Mouse (Mus musculus): Measurements from ENCODE around the gene Bcas3. TPM values are rescaled to one million over a fixed set of nuclear protein-coding genes. Genes with fewer than 3 reads are reported as not detected.

Gene Bcas3
- polyA plus RNA-seq, 1 experiment, result 25.3 TPM

DNA sequence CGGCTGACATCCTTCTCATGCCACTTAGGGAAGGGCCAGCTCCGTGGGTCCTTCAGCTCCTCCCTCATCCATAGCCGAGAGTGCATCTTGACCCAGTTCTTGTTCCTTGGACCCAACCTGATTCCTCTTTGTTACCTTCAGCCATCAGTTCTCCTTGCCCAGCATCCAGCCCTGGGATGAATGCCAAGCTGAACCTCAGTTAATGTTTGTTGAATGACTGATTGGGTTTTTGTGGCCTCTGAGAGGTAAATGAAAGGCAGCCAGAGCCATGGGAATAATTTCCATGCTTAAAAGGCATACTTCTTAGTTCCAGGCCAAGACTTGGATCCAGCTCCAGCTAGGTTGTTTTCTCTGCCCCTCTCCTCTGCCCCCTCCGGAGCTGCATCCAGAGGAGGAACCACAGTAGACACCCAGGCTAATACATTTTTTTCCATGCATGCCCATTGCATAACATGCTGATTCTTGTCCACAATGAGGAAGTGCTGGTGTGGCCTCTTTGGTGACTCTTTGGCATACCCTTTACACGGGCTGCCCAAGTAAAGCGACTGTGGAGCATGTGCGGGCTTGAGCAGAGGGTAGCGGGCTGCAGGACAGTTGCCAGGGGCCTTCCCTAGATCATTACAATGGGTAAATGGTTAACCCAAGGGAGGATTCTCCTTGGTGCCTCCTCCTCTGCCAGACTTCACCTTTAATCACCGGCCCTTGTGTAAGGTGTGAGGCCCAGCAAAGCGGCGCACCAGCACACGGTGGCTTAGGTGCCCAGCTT lies 459.4 kb downstream of the Bcas3 start:
- H3K36me3 ChIP-seq (ENCODE audit: control insufficient read depth, insufficient read depth, low read length), result no peaks in the 10 kb centered on the region
- H3K27ac ChIP-seq (ENCODE audit: insufficient read depth, low read length), result no peak overlapping the region
- peaks cover 13% of the 10 kb centered on the region; the same call in 1 of the 2 replicates for H3K4me1 ChIP-seq (ENCODE audit: control insufficient read depth, insufficient read depth, insufficient read length)
- WGBS, result 79% methylated on average over 12 of the region's 12 CpGs
- TF ChIP-seq CTCF (IDR thresholded peaks at IDR 0.05; ENCODE audit: extremely low read depth, insufficient read depth, insufficient read length, insufficient replicate concordance), result no peak
- no peak for TF ChIP-seq POLR2A (IDR thresholded peaks at IDR 0.05; ENCODE audit: low read depth, low read length)
- no peak overlapping the region for H3K4me3 ChIP-seq (ENCODE audit: extremely low read depth, insufficient read depth, insufficient read length)
- no peaks in the 10 kb centered on the region for H3K27me3 ChIP-seq (ENCODE audit: control insufficient read depth, insufficient read depth, low read length)
- no peak for DNase-seq (ENCODE audit: low read depth in 1 of 2, low spot score in 2 of 2)

DNA sequence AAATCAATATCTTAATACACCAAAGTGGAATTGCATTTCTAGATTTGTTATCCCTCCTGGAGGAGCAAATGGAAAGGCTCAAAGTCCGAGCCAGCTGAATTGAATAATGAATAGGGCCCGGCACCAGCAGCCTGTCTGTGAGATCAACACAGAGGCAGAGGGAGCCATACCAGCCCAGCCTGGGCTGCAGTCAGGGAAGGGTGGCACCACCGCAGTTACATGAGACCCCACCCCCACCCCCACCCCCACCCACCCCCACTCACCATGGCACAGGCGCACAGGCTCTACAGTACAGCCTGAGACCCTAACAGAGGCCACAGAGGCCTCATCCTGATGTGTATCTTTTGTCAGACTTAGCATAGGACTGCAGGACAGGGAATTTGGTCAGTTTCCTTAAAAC lies 461.7 kb downstream of the Bcas3 start:
- DNase-seq (ENCODE audit: low read depth in 1 of 2, low spot score in 2 of 2), result no peak
- TF ChIP-seq POLR2A (IDR thresholded peaks at IDR 0.05; ENCODE audit: low read depth, low read length), result no peak
- no peak for TF ChIP-seq CTCF (IDR thresholded peaks at IDR 0.05; ENCODE audit: extremely low read depth, insufficient read depth, insufficient read length, insufficient replicate concordance)
- no peaks in the 10 kb centered on the region for H3K27me3 ChIP-seq (ENCODE audit: control insufficient read depth, insufficient read depth, low read length)
- no peak overlapping the region for H3K4me3 ChIP-seq (ENCODE audit: extremely low read depth, insufficient read depth, insufficient read length)
- WGBS, result 81% methylated on average over 4 of the region's 4 CpGs
- peaks cover 13% of the 10 kb centered on the region; the same call in 1 of the 2 replicates for H3K4me1 ChIP-seq (ENCODE audit: control insufficient read depth, insufficient read depth, insufficient read length)
- H3K27ac ChIP-seq (ENCODE audit: insufficient read depth, low read length), result no peak overlapping the region
- H3K36me3 ChIP-seq (ENCODE audit: control insufficient read depth, insufficient read depth, low read length), result no peaks in the 10 kb centered on the region

DNA sequence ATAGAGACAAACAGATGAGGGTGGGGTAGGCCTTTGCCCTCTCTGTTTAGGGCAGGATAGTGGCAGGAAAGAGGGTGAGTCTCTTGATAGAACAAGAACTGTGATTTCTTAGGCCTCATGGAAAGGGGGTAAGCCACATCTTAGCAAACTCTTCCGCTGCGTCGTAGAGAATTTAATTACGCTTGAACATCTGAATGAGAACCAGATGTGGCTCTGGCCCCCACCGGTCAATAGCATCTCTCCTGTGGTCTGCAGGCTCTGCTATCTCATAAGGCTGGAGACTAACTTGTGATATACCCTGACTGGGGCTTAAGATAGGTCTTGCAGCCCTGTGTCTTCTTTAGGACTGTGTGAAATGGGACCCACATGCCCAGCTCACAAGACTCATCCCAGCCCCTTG lies 463.5 kb downstream of the Bcas3 start:
- peaks cover 6% of the 10 kb centered on the region; the same call in 1 of the 2 replicates for H3K4me1 ChIP-seq (ENCODE audit: control insufficient read depth, insufficient read depth, insufficient read length)
- H3K4me3 ChIP-seq (ENCODE audit: extremely low read depth, insufficient read depth, insufficient read length), result no peak overlapping the region
- H3K27ac ChIP-seq (ENCODE audit: insufficient read depth, low read length), result no peak overlapping the region
- no peaks in the 10 kb centered on the region for H3K27me3 ChIP-seq (ENCODE audit: control insufficient read depth, insufficient read depth, low read length)
- DNase-seq (ENCODE audit: low read depth in 1 of 2, low spot score in 2 of 2), result no peak
- TF ChIP-seq POLR2A (IDR thresholded peaks at IDR 0.05; ENCODE audit: low read depth, low read length) (no peak), CTCF (IDR thresholded peaks at IDR 0.05; ENCODE audit: extremely low read depth, insufficient read depth, insufficient read length, insufficient replicate concordance) (no peak)
- no peaks in the 10 kb centered on the region for H3K36me3 ChIP-seq (ENCODE audit: control insufficient read depth, insufficient read depth, low read length)
- WGBS, result 95% methylated on average over 5 of the region's 5 CpGs

DNA sequence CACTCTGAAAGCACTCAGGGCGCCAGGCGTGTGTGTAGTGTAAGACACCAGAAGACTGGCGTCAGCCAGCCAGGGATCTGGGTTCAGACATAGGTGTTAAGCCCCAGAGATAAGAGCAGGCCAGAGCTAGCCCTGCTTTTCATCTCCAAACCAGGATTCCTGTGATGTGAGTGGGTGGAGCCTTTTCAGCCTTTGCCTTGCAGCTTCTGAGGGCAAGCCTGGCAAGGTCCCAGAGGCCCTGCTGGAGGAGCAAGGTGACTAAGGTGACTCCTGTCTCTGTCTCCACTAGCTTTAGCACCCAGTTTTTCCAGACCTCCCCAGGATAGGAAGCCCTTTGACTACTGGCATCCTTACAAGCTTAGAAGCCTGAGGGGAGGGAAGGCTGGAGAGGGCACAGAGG lies 465.4 kb downstream of the Bcas3 start:
- WGBS, result 86% methylated on average over 3 of the region's 3 CpGs
- Histone ChIP-seq H3K27me3 (ENCODE audit: control insufficient read depth, insufficient read depth, low read length) (no peaks in the 10 kb centered on the region), H3K27ac (ENCODE audit: insufficient read depth, low read length) (no peak overlapping the region), H3K4me3 (ENCODE audit: extremely low read depth, insufficient read depth, insufficient read length) (no peak overlapping the region), H3K36me3 (ENCODE audit: control insufficient read depth, insufficient read depth, low read length) (no peaks in the 10 kb centered on the region), H3K4me1 (ENCODE audit: control insufficient read depth, insufficient read depth, insufficient read length) (no peaks in the 10 kb centered on the region)
- DNase-seq (ENCODE audit: low read depth in 1 of 2, low spot score in 2 of 2), result no peak
- no peak for TF ChIP-seq CTCF (IDR thresholded peaks at IDR 0.05; ENCODE audit: extremely low read depth, insufficient read depth, insufficient read length, insufficient replicate concordance)
- TF ChIP-seq POLR2A (IDR thresholded peaks at IDR 0.05; ENCODE audit: low read depth, low read length), result no peak

DNA sequence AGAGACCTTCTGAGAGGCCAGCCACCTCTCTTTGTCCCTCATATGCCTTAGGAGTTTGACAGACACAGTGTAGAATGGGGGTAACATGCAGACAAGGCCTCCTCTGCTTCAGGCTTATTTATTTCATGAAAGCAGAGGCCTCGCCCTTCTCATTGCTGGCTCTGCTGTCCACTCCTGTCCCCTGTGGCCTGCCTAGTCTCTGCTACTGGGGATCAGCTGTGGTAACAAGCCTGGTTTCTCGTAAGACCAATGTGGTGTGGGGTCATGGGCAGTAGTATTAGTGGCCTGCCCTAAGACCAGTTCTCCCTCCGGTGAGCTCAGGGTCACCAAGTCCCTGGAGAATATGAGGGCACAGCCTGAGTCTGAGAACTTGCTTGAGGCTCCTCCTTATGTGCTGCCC lies 468.0 kb downstream of the Bcas3 start:
- 92% methylated on average over 3 of the region's 3 CpGs for WGBS
- no peak overlapping the region for H3K27ac ChIP-seq (ENCODE audit: insufficient read depth, low read length)
- DNase-seq (ENCODE audit: low read depth in 1 of 2, low spot score in 2 of 2), result no peak
- H3K27me3 ChIP-seq (ENCODE audit: control insufficient read depth, insufficient read depth, low read length), result no peaks in the 10 kb centered on the region
- TF ChIP-seq POLR2A (IDR thresholded peaks at IDR 0.05; ENCODE audit: low read depth, low read length) (no peak), CTCF (IDR thresholded peaks at IDR 0.05; ENCODE audit: extremely low read depth, insufficient read depth, insufficient read length, insufficient replicate concordance) (no peak)
- H3K36me3 ChIP-seq (ENCODE audit: control insufficient read depth, insufficient read depth, low read length), result no peaks in the 10 kb centered on the region
- no peaks in the 10 kb centered on the region for H3K4me1 ChIP-seq (ENCODE audit: control insufficient read depth, insufficient read depth, insufficient read length)
- no peak overlapping the region for H3K4me3 ChIP-seq (ENCODE audit: extremely low read depth, insufficient read depth, insufficient read length)

DNA sequence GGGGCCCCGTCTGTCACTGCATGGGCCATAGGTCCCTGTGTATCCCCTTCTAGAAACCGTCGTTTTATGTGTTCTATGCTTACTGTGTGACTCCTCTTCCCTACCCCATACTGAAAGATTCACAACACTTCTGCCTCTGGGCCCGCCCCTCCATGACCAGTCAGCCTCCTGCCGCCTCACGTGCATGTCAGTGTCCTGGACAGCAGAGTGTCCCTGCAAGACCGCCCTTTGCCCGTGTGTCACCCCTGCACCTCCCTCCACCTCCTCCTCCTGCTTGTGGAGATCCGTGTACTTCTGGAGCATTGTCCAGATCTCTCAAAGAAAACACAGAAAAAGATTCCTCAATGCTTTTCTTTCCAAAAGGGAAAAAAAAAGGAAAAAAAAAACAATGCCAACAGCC lies 468.7 kb downstream of the Bcas3 start:
- no peak for TF ChIP-seq POLR2A (IDR thresholded peaks at IDR 0.05; ENCODE audit: low read depth, low read length)
- TF ChIP-seq CTCF (IDR thresholded peaks at IDR 0.05; ENCODE audit: extremely low read depth, insufficient read depth, insufficient read length, insufficient replicate concordance), result no peak
- Histone ChIP-seq H3K4me3 (ENCODE audit: extremely low read depth, insufficient read depth, insufficient read length) (no peak overlapping the region), H3K27me3 (ENCODE audit: control insufficient read depth, insufficient read depth, low read length) (no peaks in the 10 kb centered on the region), H3K4me1 (ENCODE audit: control insufficient read depth, insufficient read depth, insufficient read length) (no peaks in the 10 kb centered on the region), H3K27ac (ENCODE audit: insufficient read depth, low read length) (no peak overlapping the region), H3K36me3 (ENCODE audit: control insufficient read depth, insufficient read depth, low read length) (no peaks in the 10 kb centered on the region)
- WGBS, result 84% methylated on average over 9 of the region's 9 CpGs
- no peak for DNase-seq (ENCODE audit: low read depth in 1 of 2, low spot score in 2 of 2)

DNA sequence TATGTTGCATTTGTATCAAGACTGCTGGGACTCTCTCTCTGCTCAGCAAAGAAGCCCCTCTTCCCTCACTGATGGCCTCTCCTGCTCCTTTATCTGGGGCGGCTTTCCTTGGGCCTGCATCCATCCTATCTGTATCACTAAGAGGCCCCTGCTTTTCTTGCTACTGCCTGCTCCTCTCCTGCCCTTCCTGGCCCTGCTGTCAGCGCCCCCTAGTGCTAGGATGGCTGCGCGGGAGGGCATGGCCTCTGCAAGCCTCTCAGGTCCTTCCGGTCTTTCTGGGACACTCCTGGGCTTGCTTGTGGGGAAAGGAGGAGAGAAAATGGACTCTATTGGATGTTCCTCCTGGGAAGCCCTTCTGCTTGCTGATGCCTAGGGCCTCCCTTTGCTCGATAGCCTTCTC lies 470.2 kb downstream of the Bcas3 start:
- no peak overlapping the region for H3K27ac ChIP-seq (ENCODE audit: insufficient read depth, low read length)
- H3K4me3 ChIP-seq (ENCODE audit: extremely low read depth, insufficient read depth, insufficient read length), result no peak overlapping the region
- no peaks in the 10 kb centered on the region for H3K36me3 ChIP-seq (ENCODE audit: control insufficient read depth, insufficient read depth, low read length)
- 23% methylated on average over 6 of the region's 6 CpGs for WGBS
- H3K27me3 ChIP-seq (ENCODE audit: control insufficient read depth, insufficient read depth, low read length), result no peaks in the 10 kb centered on the region
- DNase-seq (ENCODE audit: low read depth in 1 of 2, low spot score in 2 of 2), result peak in 1 of 2 experiments; percentile 56
- H3K4me1 ChIP-seq (ENCODE audit: control insufficient read depth, insufficient read depth, insufficient read length), result no peaks in the 10 kb centered on the region
- TF ChIP-seq POLR2A (IDR thresholded peaks at IDR 0.05; ENCODE audit: low read depth, low read length), result no peak
- peak; percentile 71; the same call in 1 of the 2 replicates for TF ChIP-seq CTCF (IDR thresholded peaks at IDR 0.05; ENCODE audit: extremely low read depth, insufficient read depth, insufficient read length, insufficient replicate concordance)
